Mouse (Mus musculus): ENCODE data around the gene Alox12b.

GRCm38 (mm10) chr11:69155351-69155750 is 1.4 kb upstream of the Alox12b start:
- TF ChIP-seq CTCF (IDR thresholded peaks at IDR 0.05; ENCODE audit: low read depth, low read length) (no peak), POLR2A (IDR thresholded peaks at IDR 0.05; ENCODE audit: insufficient read depth, low read length) (no peak)

Measured in ES-Bruce4 (cell line).